Mouse (Mus musculus) liver, embryonic 16.5 days (tissue): ENCODE results near the gene Olfr1510. TPM values are rescaled to one million over a fixed set of nuclear protein-coding genes. Genes with fewer than 3 reads are reported as not detected.
"Not testable (repeated sequence)": the region's sequence is repeated elsewhere in the genome, so short reads cannot be mapped to it uniquely, and the experiment has no call there.

Experiments
- ATAC-seq: fragments of 200-750 bp; cut with Nextera tagmentation; 2 replicates; pipeline ENCODE4 v1.8.0; 2017; ENCODE audit warnings: low read depth, mild to moderate bottlenecking, moderate number of reproducible peaks, moderate library complexity
- H3K27ac ChIP-seq: fragments of 300-500 bp; sonication (generic); 2 replicates; pipeline ENCODE4 v1.5.1; 2014; ENCODE audit warnings: mild to moderate bottlenecking, low read length
- H3K27me3 ChIP-seq: fragments of 300-500 bp; sonication (generic); 2 replicates; pipeline ENCODE4 v1.6.1; 2014; ENCODE audit warnings: low read depth, low read length, mixed read lengths; ENCODE audit not compliant: control insufficient read depth, insufficient read depth
- H3K36me3 ChIP-seq: fragments of 300-500 bp; sonication (generic); 2 replicates; pipeline ENCODE4 v1.6.1; 2014; ENCODE audit warnings: mild to moderate bottlenecking; ENCODE audit not compliant: control insufficient read depth, insufficient read depth
- H3K4me1 ChIP-seq: fragments of 300-500 bp; sonication (generic); 2 replicates; pipeline ENCODE4 v1.6.1; 2014; ENCODE audit warnings: low read depth, low read length, mixed read lengths; ENCODE audit not compliant: control insufficient read depth
- H3K4me2 ChIP-seq: fragments of 300-500 bp; sonication (generic); 2 replicates; pipeline ENCODE4 v1.6.1; 2014; ENCODE audit warnings: low read depth, low read length, mixed read lengths
- H3K4me3 ChIP-seq: fragments of 300-500 bp; sonication (generic); 2 replicates; pipeline ENCODE4 v1.5.1; 2014; ENCODE audit warnings: low read depth, mild to moderate bottlenecking, low read length
- H3K9ac ChIP-seq: fragments of 300-500 bp; sonication (generic); 2 replicates; pipeline ENCODE4 v1.6.1; 2014; ENCODE audit warnings: low read depth, low read length
- H3K9me3 ChIP-seq: fragments of 300-500 bp; sonication (generic); replicated peaks from 2 replicates; pipeline ENCODE4 v1.6.1; 2016; ENCODE audit warnings: low read length; ENCODE audit not compliant: control insufficient read depth
- WGBS: fragments of 180-500 bp; shearing (Covaris S2); extraction: QIAGEN DNeasy Blood & Tissue Kit; methylation state at CpG from one replicate; pipeline ENCODE4 v1.1.7; 2014; ENCODE audit not compliant: insufficient replicate concordance; 5-methylcytosine and 5-hydroxymethylcytosine counted together
- polyA plus RNA-seq: library from polyadenylated mRNA; unstranded; fragments of >200 nt; fragmentation: Nextera tagmentation; extraction: Ambion mirVana; gene quantifications from 2 replicates; pipeline ENCODE4 v1.2.1, GENCODE M21; 2015

Gene Olfr1510
- not detected in 2 replicates for polyA plus RNA-seq

GRCm38 (mm10) chr14:52414273-52414672 lies at the start of gene Olfr1510:
Olfr1510 (minus strand) TSS chr14:52414373.
- Histone ChIP-seq H3K36me3 (no peaks in the 10 kb centered on the region), H3K9me3 (no peaks in the 10 kb centered on the region), H3K9ac (no peak within 1 kb of the TSS), H3K27me3 (no peaks in the 10 kb centered on the region), H3K27ac (no peak within 1 kb of the TSS), H3K4me1 (no peaks in the 10 kb centered on the region), H3K4me2 (no peak within 1 kb of the TSS), H3K4me3 (no peak within 1 kb of the TSS)
- 62% methylated on average over 3 of the region's 3 CpGs for WGBS
- ATAC-seq = no peak

- Histone ChIP-seq H3K4me1 (no peaks in the 10 kb centered on the region), H3K9me3 (no peaks in the 10 kb centered on the region), H3K27ac (no peak overlapping the region), H3K9ac (no peak overlapping the region), H3K4me3 (no peak overlapping the region), H3K36me3 (no peaks in the 10 kb centered on the region), H3K27me3 (no peaks in the 10 kb centered on the region), H3K4me2 (no peak overlapping the region)
- no peak for ATAC-seq
Observed at GRCm38 (mm10) chr14:52461928-52462327, 47.8 kb upstream of the Olfr1510 start.

GRCm38 (mm10) chr14:52451138-52451537 lies 37.0 kb upstream of the Olfr1510 start:
- Histone ChIP-seq H3K9me3 (no peaks in the 10 kb centered on the region), H3K27me3 (no peaks in the 10 kb centered on the region), H3K4me3 (no peak overlapping the region), H3K4me1 (no peaks in the 10 kb centered on the region), H3K4me2 (no peak overlapping the region), H3K9ac (no peak overlapping the region), H3K27ac (no peak overlapping the region), H3K36me3 (no peaks in the 10 kb centered on the region)
- ATAC-seq = no peak
- 20% methylated on average over 8 of the region's 8 CpGs for WGBS

- Histone ChIP-seq H3K9ac (no peak within 1 kb of the TSS), H3K27me3 (no peaks in the 10 kb centered on the region), H3K36me3 (no peaks in the 10 kb centered on the region), H3K4me1 (no peaks in the 10 kb centered on the region), H3K4me2 (no peak within 1 kb of the TSS), H3K9me3 (no peaks in the 10 kb centered on the region), H3K4me3 (no peak within 1 kb of the TSS), H3K27ac (no peak within 1 kb of the TSS)
- ATAC-seq = no peak
Observed at GRCm38 (mm10) chr14:52442690-52443089, 28.5 kb upstream of the Olfr1510 start, which contains the start of gene Olfr1509. Olfr1509 (plus strand) TSS chr14:52442990.

GRCm38 (mm10) chr14:52427686-52428085 lies 13.5 kb upstream of the Olfr1510 start:
- ATAC-seq = no peak

GRCm38 (mm10) chr14:52410142-52410919 lies 3.8 kb downstream of the Olfr1510 start:
- 53% methylated on average over 6 of the region's 10 CpGs for WGBS
- H3K4me1 ChIP-seq, H3K4me3 ChIP-seq: not testable (repeated sequence)

More at GRCm38 (mm10) chr14:52427686-52428085, 13.5 kb upstream of the Olfr1510 start:
- Histone ChIP-seq H3K36me3 (no peaks in the 10 kb centered on the region), H3K27ac (no peak overlapping the region), H3K9ac (no peak overlapping the region), H3K9me3 (no peaks in the 10 kb centered on the region), H3K4me3 (no peak overlapping the region), H3K4me1 (no peaks in the 10 kb centered on the region), H3K27me3 (no peaks in the 10 kb centered on the region), H3K4me2 (no peak overlapping the region)
- WGBS = 54% methylated on average over 1 of the region's 1 CpGs

GRCm38 (mm10) chr14:52397279-52397678 lies 16.9 kb downstream of the Olfr1510 start, which contains the start of gene Olfr1511:
Olfr1511 (minus strand) TSS chr14:52397379.
- no peaks in the 10 kb centered on the region for H3K27me3 ChIP-seq
- H3K4me1 ChIP-seq = no peaks in the 10 kb centered on the region
- H3K9me3 ChIP-seq = no peaks in the 10 kb centered on the region
- H3K4me3 ChIP-seq = no peak within 1 kb of the TSS
- no peak for ATAC-seq
- WGBS = 48% methylated on average over 4 of the region's 4 CpGs
- no peak within 1 kb of the TSS for H3K27ac ChIP-seq
- no peaks in the 10 kb centered on the region for H3K36me3 ChIP-seq
- no peak within 1 kb of the TSS for H3K9ac ChIP-seq
- no peak within 1 kb of the TSS for H3K4me2 ChIP-seq

More at GRCm38 (mm10) chr14:52410142-52410919, 3.8 kb downstream of the Olfr1510 start:
- not testable (repeated sequence) for ATAC-seq, H3K4me2 ChIP-seq, H3K9ac ChIP-seq, H3K36me3 ChIP-seq, H3K27ac ChIP-seq, H3K9me3 ChIP-seq, H3K27me3 ChIP-seq

GRCm38 (mm10) chr14:52390084-52390848 lies 23.9 kb downstream of the Olfr1510 start:
- not testable (repeated sequence) for H3K36me3 ChIP-seq, H3K9me3 ChIP-seq, ATAC-seq, H3K27me3 ChIP-seq, H3K4me3 ChIP-seq, H3K27ac ChIP-seq, H3K4me2 ChIP-seq, H3K9ac ChIP-seq, H3K4me1 ChIP-seq
- 54% methylated on average over 8 of the region's 9 CpGs for WGBS

GRCm38 (mm10) chr14:52379068-52379467 lies 35.1 kb downstream of the Olfr1510 start, which contains the start of gene Olfr1512:
Olfr1512 (minus strand) TSS chr14:52379168.
- ATAC-seq = no peak
- no peak within 1 kb of the TSS for H3K27ac ChIP-seq
- no peaks in the 10 kb centered on the region for H3K27me3 ChIP-seq
- no peaks in the 10 kb centered on the region for H3K36me3 ChIP-seq
- WGBS = 57% methylated on average over 2 of the region's 2 CpGs
- no peak within 1 kb of the TSS for H3K4me2 ChIP-seq
- H3K4me3 ChIP-seq = no peak within 1 kb of the TSS
- no peaks in the 10 kb centered on the region for H3K4me1 ChIP-seq
- H3K9ac ChIP-seq = no peak within 1 kb of the TSS
- H3K9me3 ChIP-seq = no peaks in the 10 kb centered on the region
